Mouse (Mus musculus): ENCODE data around the gene Wnt10b. TPM values are rescaled to one million over a fixed set of nuclear protein-coding genes. Genes with fewer than 3 reads are reported as not detected.

The Wnt10b gene
- total and polyA plus RNA-seq, 2 experiments from 2014 or later = 1.1 TPM; not detected in 1

DNA sequence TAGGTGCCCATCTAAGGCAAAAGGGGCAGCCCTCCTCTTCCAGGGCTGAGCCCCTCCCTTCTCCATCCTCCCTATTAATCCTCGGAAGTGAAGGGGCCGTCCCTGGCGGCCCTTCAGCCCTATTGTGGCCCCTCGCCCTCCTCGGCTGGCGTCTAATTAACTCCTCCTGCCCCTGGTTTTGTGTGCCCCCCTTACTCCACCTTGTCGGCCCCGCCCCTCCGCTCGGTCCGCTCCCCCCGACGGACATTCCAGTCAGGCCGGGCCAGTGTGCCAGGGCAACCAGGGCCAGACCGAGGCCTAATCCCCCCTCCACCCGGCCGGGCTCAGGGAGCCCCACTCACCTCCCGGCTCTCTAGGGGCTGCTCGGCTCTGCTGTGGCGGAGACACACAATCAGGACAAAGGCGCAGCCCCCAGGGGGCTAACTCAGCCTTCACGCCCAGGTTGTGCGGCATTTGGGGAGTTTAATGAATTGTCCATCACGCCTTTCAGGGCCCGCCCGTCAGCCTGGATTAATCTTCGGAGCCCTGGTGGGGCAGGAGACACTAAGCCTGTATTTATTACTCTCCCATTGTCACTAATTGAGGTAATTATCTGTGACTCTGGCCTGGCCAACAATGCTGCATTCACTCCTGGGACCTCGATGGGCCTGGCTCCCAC, 20.0 kb upstream of the Wnt10b start:
- H3K4me2 ChIP-seq (ENCODE audit: low read depth) = no peak overlapping the region
- 3% methylated on average over 28 of the region's 28 CpGs for WGBS

DNA sequence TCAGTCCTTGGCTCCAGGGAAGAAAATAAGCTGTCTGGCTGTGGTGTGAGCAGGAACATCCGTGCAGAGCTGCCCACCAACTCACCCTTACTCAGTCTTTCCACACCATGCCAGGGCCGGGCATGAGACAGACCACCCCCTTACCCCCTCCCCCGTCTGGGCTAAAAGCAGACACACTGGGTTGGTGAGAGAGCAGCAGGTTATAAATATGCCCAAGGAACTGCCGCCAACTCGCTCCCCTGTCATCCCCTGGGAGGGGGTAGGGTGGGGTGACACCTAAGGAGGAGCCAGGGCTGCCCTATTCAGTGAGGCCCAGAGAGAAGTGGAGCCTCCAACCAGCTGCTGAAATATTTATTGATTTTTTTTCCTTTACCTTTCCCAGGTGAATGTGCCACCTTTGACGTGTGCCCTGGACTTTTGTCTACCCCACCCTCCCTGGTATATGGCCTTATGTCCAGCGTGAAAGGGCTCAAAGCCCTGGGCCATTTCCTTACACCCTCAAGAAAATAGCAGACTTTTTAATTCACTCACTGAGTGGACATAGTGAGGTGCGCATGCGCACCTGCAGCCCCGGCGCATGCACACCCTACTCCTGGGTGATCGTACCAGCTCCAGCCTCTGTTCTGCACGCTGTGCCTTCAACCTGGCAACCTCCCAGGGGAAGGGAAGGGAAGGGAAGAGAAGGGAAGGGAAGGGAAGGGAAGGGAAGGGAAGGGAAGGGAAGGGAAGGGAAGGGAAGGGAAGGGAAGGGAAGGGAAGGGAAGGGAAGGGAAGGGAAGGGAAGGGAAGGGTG, 19.0 kb upstream of the Wnt10b start:
- no peak for TF ChIP-seq CTCF (IDR thresholded peaks at IDR 0.05; ENCODE audit: low read depth)
- 0 out of 2 replicates have a peak, but pooled peaks have one; percentile 28 for ATAC-seq
- 2% methylated on average over 13 of the region's 13 CpGs for WGBS
- peaks cover 88% of the 10 kb centered on the region for H3K27me3 ChIP-seq (ENCODE audit: insufficient read depth, low read length)
- H3K36me3 ChIP-seq (ENCODE audit: insufficient read depth) = no peaks in the 10 kb centered on the region
- H3K4me2 ChIP-seq (ENCODE audit: low read depth) = no peak overlapping the region; the same call in 1 of the 2 replicates
- H3K27ac ChIP-seq (ENCODE audit: low read depth, low read length) = no peak overlapping the region
- no peaks in the 10 kb centered on the region for H3K9me3 ChIP-seq (ENCODE audit: low read length)
- no peak overlapping the region for H3K9ac ChIP-seq
- H3K4me3 ChIP-seq (ENCODE audit: low read depth, low read length) = no peak overlapping the region
- peak; percentile 52 for DNase-seq
- H3K4me1 ChIP-seq (ENCODE audit: insufficient read depth) = no peaks in the 10 kb centered on the region

More for the DNA sequence above, 20.0 kb upstream of the Wnt10b start:
- ATAC-seq (peak; percentile 48; the same call in 1 of the 2 replicates), DNase-seq (no peak)
- Histone ChIP-seq H3K9ac (no peak overlapping the region), H3K9me3 (ENCODE audit: low read length) (no peaks in the 10 kb centered on the region), H3K27me3 (ENCODE audit: insufficient read depth, low read length) (peaks cover 87% of the 10 kb centered on the region), H3K36me3 (ENCODE audit: insufficient read depth) (no peaks in the 10 kb centered on the region), H3K4me1 (ENCODE audit: insufficient read depth) (no peaks in the 10 kb centered on the region), H3K4me3 (ENCODE audit: low read depth, low read length) (no peak overlapping the region), H3K27ac (ENCODE audit: low read depth, low read length) (no peak overlapping the region)
- no peak for TF ChIP-seq CTCF (IDR thresholded peaks at IDR 0.05; ENCODE audit: low read depth)

DNA sequence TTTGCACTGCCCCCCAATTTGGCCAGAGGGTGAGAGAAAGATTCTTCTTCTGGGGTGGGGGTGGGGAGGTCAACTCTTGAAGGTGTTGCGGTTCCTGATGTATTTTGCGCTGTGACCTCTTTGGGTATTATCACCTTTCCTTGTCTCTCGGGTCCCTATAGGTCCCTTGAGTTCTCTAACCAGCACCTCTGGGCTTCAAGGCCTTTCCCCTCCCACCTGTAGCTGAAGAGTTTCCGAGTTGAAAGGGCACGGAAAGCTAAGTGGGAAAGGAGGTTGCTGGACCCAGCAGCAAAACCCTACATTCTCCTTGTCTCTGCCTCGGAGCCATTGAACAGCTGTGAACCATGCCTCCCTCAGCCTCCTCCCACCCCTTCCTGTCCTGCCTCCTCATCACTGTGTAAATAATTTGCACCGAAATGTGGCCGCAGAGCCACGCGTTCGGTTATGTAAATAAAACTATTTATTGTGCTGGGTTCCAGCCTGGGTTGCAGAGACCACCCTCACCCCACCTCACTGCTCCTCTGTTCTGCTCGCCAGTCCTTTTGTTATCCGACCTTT, 15.3 kb upstream of the Wnt10b start:
- 3% methylated on average over 13 of the region's 13 CpGs for WGBS
- Histone ChIP-seq H3K4me2 (ENCODE audit: low read depth) (peak overlapping the region; percentile 56), H3K27me3 (ENCODE audit: insufficient read depth, low read length) (peaks cover 89% of the 10 kb centered on the region), H3K9me3 (ENCODE audit: low read length) (no peaks in the 10 kb centered on the region), H3K4me3 (ENCODE audit: low read depth, low read length) (peak overlapping the region; percentile 39), H3K9ac (0 out of 2 replicates have a peak overlapping the region, but pooled peaks have one; percentile 43), H3K4me1 (ENCODE audit: insufficient read depth) (no peaks in the 10 kb centered on the region), H3K27ac (ENCODE audit: low read depth, low read length) (no peak overlapping the region), H3K36me3 (ENCODE audit: insufficient read depth) (no peaks in the 10 kb centered on the region)
- no peak for ATAC-seq
- DNase-seq = no peak
- no peak for TF ChIP-seq CTCF (IDR thresholded peaks at IDR 0.05; ENCODE audit: low read depth)

DNA sequence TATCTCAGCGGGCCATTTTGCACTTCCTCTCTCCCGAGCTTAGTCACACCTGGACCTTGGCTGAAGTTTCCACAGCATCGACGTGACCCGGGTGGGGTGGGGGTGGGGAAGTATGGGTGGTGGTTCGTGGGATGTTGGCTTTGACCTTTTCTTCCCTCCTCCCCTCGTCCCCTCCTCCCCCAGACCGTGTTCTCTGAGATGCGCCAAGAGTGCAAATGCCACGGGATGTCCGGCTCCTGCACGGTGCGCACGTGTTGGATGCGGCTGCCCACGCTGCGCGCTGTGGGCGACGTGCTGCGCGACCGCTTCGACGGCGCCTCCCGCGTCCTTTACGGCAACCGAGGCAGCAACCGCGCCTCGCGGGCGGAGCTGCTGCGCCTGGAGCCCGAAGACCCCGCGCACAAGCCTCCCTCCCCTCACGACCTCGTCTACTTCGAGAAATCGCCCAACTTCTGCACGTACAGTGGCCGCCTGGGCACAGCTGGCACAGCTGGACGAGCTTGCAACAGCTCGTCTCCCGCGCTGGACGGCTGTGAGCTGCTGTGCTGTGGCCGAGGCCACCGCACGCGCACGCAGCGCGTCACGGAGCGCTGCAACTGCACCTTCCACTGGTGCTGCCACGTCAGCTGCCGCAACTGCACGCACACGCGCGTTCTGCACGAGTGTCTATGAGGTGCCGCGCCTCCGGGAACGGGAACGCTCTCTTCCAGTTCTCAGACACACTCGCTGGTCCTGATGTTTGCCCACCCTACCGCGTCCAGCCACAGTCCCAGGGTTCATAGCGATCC, 14.5 kb upstream of the Wnt10b start:
- Histone ChIP-seq H3K4me1 (ENCODE audit: insufficient read depth) (no peaks in the 10 kb centered on the region), H3K27ac (ENCODE audit: low read depth, low read length) (no peak overlapping the region), H3K4me3 (ENCODE audit: low read depth, low read length) (peak overlapping the region; percentile 39), H3K27me3 (ENCODE audit: insufficient read depth, low read length) (peaks cover 91% of the 10 kb centered on the region), H3K9ac (peak overlapping the region; percentile 43), H3K4me2 (ENCODE audit: low read depth) (peak overlapping the region; percentile 56), H3K36me3 (ENCODE audit: insufficient read depth) (no peaks in the 10 kb centered on the region), H3K9me3 (ENCODE audit: low read length) (no peaks in the 10 kb centered on the region)
- WGBS = 1% methylated on average over 75 of the region's 75 CpGs
- DNase-seq (peak; percentile 80), ATAC-seq (peak; percentile 89)
- no peak for TF ChIP-seq CTCF (IDR thresholded peaks at IDR 0.05; ENCODE audit: low read depth)

DNA sequence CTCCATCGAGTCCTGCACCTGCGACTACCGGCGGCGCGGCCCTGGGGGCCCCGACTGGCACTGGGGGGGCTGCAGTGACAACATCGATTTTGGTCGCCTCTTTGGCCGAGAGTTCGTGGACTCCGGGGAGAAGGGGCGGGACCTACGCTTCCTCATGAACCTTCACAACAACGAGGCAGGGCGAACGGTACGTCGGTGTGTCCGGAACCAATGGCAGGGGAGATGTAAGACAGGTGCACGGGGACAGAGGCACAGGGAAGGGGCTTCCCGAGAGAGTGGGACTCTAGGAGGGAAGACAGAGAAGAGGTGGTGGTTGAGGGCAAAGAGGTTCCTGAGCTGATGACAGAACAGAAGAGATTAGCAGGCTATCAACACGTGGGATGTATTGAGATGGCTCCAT, 13.8 kb upstream of the Wnt10b start:
- DNase-seq = no peak
- H3K27ac ChIP-seq (ENCODE audit: low read depth, low read length) = no peak overlapping the region
- H3K9me3 ChIP-seq (ENCODE audit: low read length) = no peaks in the 10 kb centered on the region
- H3K36me3 ChIP-seq (ENCODE audit: insufficient read depth) = no peaks in the 10 kb centered on the region
- no peak overlapping the region; the same call in 1 of the 2 replicates for H3K4me3 ChIP-seq (ENCODE audit: low read depth, low read length)
- no peak for ATAC-seq
- no peak overlapping the region for H3K9ac ChIP-seq
- no peak overlapping the region for H3K4me2 ChIP-seq (ENCODE audit: low read depth)
- no peaks in the 10 kb centered on the region for H3K4me1 ChIP-seq (ENCODE audit: insufficient read depth)
- H3K27me3 ChIP-seq (ENCODE audit: insufficient read depth, low read length) = peaks cover 87% of the 10 kb centered on the region
- WGBS = 1% methylated on average over 23 of the region's 23 CpGs
- TF ChIP-seq CTCF (IDR thresholded peaks at IDR 0.05; ENCODE audit: low read depth) = no peak

DNA sequence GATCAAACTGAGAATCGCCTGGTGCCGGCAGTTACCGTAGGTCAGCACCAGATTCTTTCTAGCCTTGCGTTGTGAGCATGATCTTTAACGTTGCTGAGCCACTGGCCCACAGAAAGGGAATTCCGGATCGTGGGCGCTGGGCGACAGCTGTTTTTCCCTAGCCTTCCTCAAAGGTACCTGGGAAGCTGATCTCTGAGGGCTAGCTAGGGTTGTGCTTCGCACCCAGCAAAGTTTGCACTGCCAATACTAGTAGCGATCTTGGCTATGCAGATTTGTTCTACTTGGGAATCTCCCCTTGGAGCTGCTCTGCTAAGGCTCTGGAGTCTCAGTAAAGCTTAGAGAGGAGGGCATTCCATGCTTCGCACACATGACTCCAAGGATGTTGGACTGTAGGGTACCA, 13.3 kb upstream of the Wnt10b start:
- H3K9me3 ChIP-seq (ENCODE audit: low read length) = no peaks in the 10 kb centered on the region
- H3K4me1 ChIP-seq (ENCODE audit: insufficient read depth) = no peaks in the 10 kb centered on the region
- WGBS = under 1% methylated on average over 12 of the region's 12 CpGs
- no peak overlapping the region for H3K9ac ChIP-seq
- H3K4me3 ChIP-seq (ENCODE audit: low read depth, low read length) = 0 out of 2 replicates have a peak overlapping the region, but pooled peaks have one; percentile 11
- H3K4me2 ChIP-seq (ENCODE audit: low read depth) = no peak overlapping the region
- H3K36me3 ChIP-seq (ENCODE audit: insufficient read depth) = no peaks in the 10 kb centered on the region
- no peak overlapping the region for H3K27ac ChIP-seq (ENCODE audit: low read depth, low read length)
- peaks cover 81% of the 10 kb centered on the region for H3K27me3 ChIP-seq (ENCODE audit: insufficient read depth, low read length)
- no peak for ATAC-seq
- no peak for DNase-seq
- TF ChIP-seq CTCF (IDR thresholded peaks at IDR 0.05; ENCODE audit: low read depth) = no peak
